Mouse (Mus musculus): ENCODE results near the gene Ppp4r3a. TPM values are rescaled to one million over a fixed set of nuclear protein-coding genes. Genes with fewer than 3 reads are reported as not detected.

Ppp4r3a gene
- polyA plus RNA-seq, 1 experiment: 28.6 TPM

- Histone ChIP-seq H3K27ac (ENCODE audit: insufficient read depth, low read length) (no peak overlapping the region), H3K4me3 (ENCODE audit: insufficient read depth, low read length) (no peak overlapping the region), H3K4me1 (ENCODE audit: control insufficient read depth, insufficient read depth, low read length) (peaks cover 4% of the 10 kb centered on the region; the same call in 1 of the 2 replicates)
- TF ChIP-seq POLR2A (IDR thresholded peaks at IDR 0.05; ENCODE audit: extremely low read depth, insufficient read depth, low read length): no peak
- TF ChIP-seq CTCF (IDR thresholded peaks at IDR 0.05; ENCODE audit: extremely low read depth, insufficient read depth, low read length): no peak
These were observed 75.5 kb downstream of the Ppp4r3a start for GRCm38 (mm10) chr12:101007968-101008481.

- Histone ChIP-seq H3K4me3 (ENCODE audit: insufficient read depth, low read length) (no peak overlapping the region), H3K4me1 (ENCODE audit: control insufficient read depth, insufficient read depth, low read length) (peaks cover 4% of the 10 kb centered on the region; the same call in 1 of the 2 replicates), H3K27ac (ENCODE audit: insufficient read depth, low read length) (no peak overlapping the region)
- no peak for TF ChIP-seq CTCF (IDR thresholded peaks at IDR 0.05; ENCODE audit: extremely low read depth, insufficient read depth, low read length)
- TF ChIP-seq POLR2A (IDR thresholded peaks at IDR 0.05; ENCODE audit: extremely low read depth, insufficient read depth, low read length): no peak
These were observed 76.1 kb downstream of the Ppp4r3a start for GRCm38 (mm10) chr12:101007427-101007826.

GRCm38 (mm10) chr12:101005665-101006420, 77.7 kb downstream of the Ppp4r3a start:
- Histone ChIP-seq H3K27ac (ENCODE audit: insufficient read depth, low read length) (no peak overlapping the region), H3K4me3 (ENCODE audit: insufficient read depth, low read length) (no peak overlapping the region), H3K4me1 (ENCODE audit: control insufficient read depth, insufficient read depth, low read length) (peaks cover 4% of the 10 kb centered on the region; the same call in 1 of the 2 replicates)
- no peak for TF ChIP-seq CTCF (IDR thresholded peaks at IDR 0.05; ENCODE audit: extremely low read depth, insufficient read depth, low read length)
- TF ChIP-seq POLR2A (IDR thresholded peaks at IDR 0.05; ENCODE audit: extremely low read depth, insufficient read depth, low read length): no peak

- H3K4me3 ChIP-seq (ENCODE audit: insufficient read depth, low read length): no peak overlapping the region
- TF ChIP-seq CTCF (IDR thresholded peaks at IDR 0.05; ENCODE audit: extremely low read depth, insufficient read depth, low read length): no peak
- no peak for TF ChIP-seq POLR2A (IDR thresholded peaks at IDR 0.05; ENCODE audit: extremely low read depth, insufficient read depth, low read length)
- H3K4me1 ChIP-seq (ENCODE audit: control insufficient read depth, insufficient read depth, low read length): peaks cover 4% of the 10 kb centered on the region; the same call in 1 of the 2 replicates
- H3K27ac ChIP-seq (ENCODE audit: insufficient read depth, low read length): no peak overlapping the region
These were observed 78.5 kb downstream of the Ppp4r3a start for GRCm38 (mm10) chr12:101004982-101005381.

GRCm38 (mm10) chr12:101002801-101003513, 80.5 kb downstream of the Ppp4r3a start:
- Histone ChIP-seq H3K27ac (ENCODE audit: insufficient read depth, low read length) (no peak overlapping the region), H3K4me1 (ENCODE audit: control insufficient read depth, insufficient read depth, low read length) (peaks cover 4% of the 10 kb centered on the region; the same call in 1 of the 2 replicates), H3K4me3 (ENCODE audit: insufficient read depth, low read length) (no peak overlapping the region)
- TF ChIP-seq CTCF (IDR thresholded peaks at IDR 0.05; ENCODE audit: extremely low read depth, insufficient read depth, low read length): no peak
- no peak for TF ChIP-seq POLR2A (IDR thresholded peaks at IDR 0.05; ENCODE audit: extremely low read depth, insufficient read depth, low read length)

GRCm38 (mm10) chr12:100999061-100999954, 84.2 kb downstream of the Ppp4r3a start:
- H3K4me3 ChIP-seq (ENCODE audit: insufficient read depth, low read length): no peak overlapping the region

GRCm38 (mm10) chr12:100998564-100998962, 84.9 kb downstream of the Ppp4r3a start:
- Histone ChIP-seq H3K4me1 (ENCODE audit: control insufficient read depth, insufficient read depth, low read length) (peaks cover 12% of the 10 kb centered on the region), H3K27ac (ENCODE audit: insufficient read depth, low read length) (no peak overlapping the region)

More at GRCm38 (mm10) chr12:100999061-100999954, 84.2 kb downstream of the Ppp4r3a start:
- Histone ChIP-seq H3K27ac (ENCODE audit: insufficient read depth, low read length) (no peak overlapping the region), H3K4me1 (ENCODE audit: control insufficient read depth, insufficient read depth, low read length) (peaks cover 11% of the 10 kb centered on the region)
- TF ChIP-seq POLR2A (IDR thresholded peaks at IDR 0.05; ENCODE audit: extremely low read depth, insufficient read depth, low read length) (no peak), CTCF (IDR thresholded peaks at IDR 0.05; ENCODE audit: extremely low read depth, insufficient read depth, low read length) (no peak)

GRCm38 (mm10) chr12:100997830-100998563, 85.5 kb downstream of the Ppp4r3a start:
- H3K4me1 ChIP-seq (ENCODE audit: control insufficient read depth, insufficient read depth, low read length): peaks cover 15% of the 10 kb centered on the region
- no peak overlapping the region for H3K27ac ChIP-seq (ENCODE audit: insufficient read depth, low read length)
- H3K4me3 ChIP-seq (ENCODE audit: insufficient read depth, low read length): no peak overlapping the region
- no peak for TF ChIP-seq POLR2A (IDR thresholded peaks at IDR 0.05; ENCODE audit: extremely low read depth, insufficient read depth, low read length)
- no peak for TF ChIP-seq CTCF (IDR thresholded peaks at IDR 0.05; ENCODE audit: extremely low read depth, insufficient read depth, low read length)

More at GRCm38 (mm10) chr12:100998564-100998962, 84.9 kb downstream of the Ppp4r3a start:
- TF ChIP-seq POLR2A (IDR thresholded peaks at IDR 0.05; ENCODE audit: extremely low read depth, insufficient read depth, low read length): no peak
- no peak for TF ChIP-seq CTCF (IDR thresholded peaks at IDR 0.05; ENCODE audit: extremely low read depth, insufficient read depth, low read length)
- no peak overlapping the region for H3K4me3 ChIP-seq (ENCODE audit: insufficient read depth, low read length)
